Mouse (Mus musculus): ENCODE data around the gene Supt20. TPM values are rescaled to one million over a fixed set of nuclear protein-coding genes. Genes with fewer than 3 reads are reported as not detected.

The Supt20 gene
- polyA plus RNA-seq, 2 experiments, result 110 to 146 TPM

DNA sequence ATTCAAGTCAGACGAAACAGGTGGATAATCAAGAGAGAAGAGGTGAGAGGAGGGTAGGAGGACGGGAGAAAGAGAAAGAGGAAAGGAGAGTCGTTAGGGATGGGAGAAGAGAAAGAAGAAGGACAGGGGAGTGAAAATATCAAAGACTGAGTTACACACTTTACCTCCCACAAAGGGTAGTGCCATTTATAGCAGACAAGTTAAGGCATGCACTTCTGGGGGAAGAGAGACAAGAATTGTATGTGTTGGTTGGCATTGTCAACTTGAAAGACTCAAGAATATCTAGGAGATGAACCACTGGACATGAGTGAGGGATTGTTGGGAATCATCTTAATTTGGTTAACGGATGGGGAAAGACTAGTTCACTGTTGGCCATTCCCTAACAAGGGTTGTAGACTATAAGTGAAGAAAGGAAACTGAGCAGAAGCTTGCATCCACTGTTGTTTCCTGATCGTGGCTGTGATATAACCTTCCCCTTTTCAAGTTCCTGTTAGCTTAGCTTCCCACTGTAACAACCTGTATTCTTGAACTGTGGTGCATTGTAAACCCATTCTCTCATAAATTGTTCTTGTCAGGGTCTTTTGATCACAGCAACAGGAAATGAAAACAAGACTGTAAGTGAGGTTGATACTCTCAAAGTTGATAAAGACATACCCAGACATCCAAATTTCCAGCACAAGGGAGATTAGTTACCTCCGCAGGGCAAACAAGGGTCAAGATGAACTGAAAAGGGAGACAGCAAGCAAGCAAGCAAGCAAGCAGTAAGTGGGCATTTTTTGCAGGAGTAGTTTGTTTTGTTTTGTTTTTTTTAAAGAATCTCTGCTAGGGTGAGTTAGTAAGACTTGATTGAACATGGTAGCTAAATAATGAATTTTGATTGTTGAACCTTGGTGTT lies 11.1 kb upstream of the Supt20 start:
- DNase-seq (ENCODE audit: low spot score) (no peak), ATAC-seq (ENCODE audit: low FRiP score, low read depth) (no peak)
- H3K4me2 ChIP-seq (replicated peaks; ENCODE audit: low read depth, low read length, severe bottlenecking), result no peak overlapping the region
- H3K4me1 ChIP-seq (ENCODE audit: control insufficient read depth, insufficient read depth, low read length), result no peaks in the 10 kb centered on the region
- no peak overlapping the region for H3K27ac ChIP-seq (replicated peaks; ENCODE audit: low read depth, low read length)
- no peaks in the 10 kb centered on the region for H3K27me3 ChIP-seq (ENCODE audit: control insufficient read depth, insufficient read depth, low read length)
- TF ChIP-seq POLR2A (IDR thresholded peaks at IDR 0.05; ENCODE audit: borderline replicate concordance, extremely low read depth, insufficient read depth, insufficient read length), result no peak
- H3K9me3 ChIP-seq (ENCODE audit: control insufficient read depth, low read length), result no peaks in the 10 kb centered on the region
- no peaks in the 10 kb centered on the region for H3K36me3 ChIP-seq (ENCODE audit: control insufficient read depth, insufficient read depth, low read length)
- 67% methylated on average over 6 of the region's 6 CpGs for WGBS
- H3K9ac ChIP-seq (ENCODE audit: low read depth, low read length, severe bottlenecking), result no peak overlapping the region
- H3K4me3 ChIP-seq (replicated peaks; ENCODE audit: low read length), result no peak overlapping the region

DNA sequence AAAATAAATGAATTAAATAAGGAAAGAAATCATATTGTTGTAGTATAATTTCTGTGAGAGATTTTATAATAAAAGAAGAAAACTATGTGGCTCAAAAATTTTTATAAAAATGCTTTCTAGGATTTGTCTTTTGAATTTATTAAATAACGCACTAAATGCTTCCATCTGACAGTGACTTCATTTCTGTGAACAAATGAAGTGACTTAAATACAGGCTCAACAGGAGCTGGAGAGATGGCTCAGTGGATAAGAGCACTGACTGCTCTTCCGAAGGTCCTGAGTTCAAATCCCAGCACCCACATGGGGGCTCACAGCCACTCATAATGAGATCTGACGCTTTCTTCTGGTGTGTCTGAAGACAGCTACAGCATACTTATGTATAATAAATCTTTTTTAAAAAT lies 7.4 kb upstream of the Supt20 start:
- Histone ChIP-seq H3K4me2 (replicated peaks; ENCODE audit: low read depth, low read length, severe bottlenecking) (no peak overlapping the region), H3K9ac (ENCODE audit: low read depth, low read length, severe bottlenecking) (no peak overlapping the region), H3K4me1 (ENCODE audit: control insufficient read depth, insufficient read depth, low read length) (no peaks in the 10 kb centered on the region), H3K36me3 (ENCODE audit: control insufficient read depth, insufficient read depth, low read length) (no peaks in the 10 kb centered on the region), H3K27ac (replicated peaks; ENCODE audit: low read depth, low read length) (no peak overlapping the region), H3K4me3 (replicated peaks; ENCODE audit: low read length) (no peak overlapping the region), H3K9me3 (ENCODE audit: control insufficient read depth, low read length) (no peaks in the 10 kb centered on the region), H3K27me3 (ENCODE audit: control insufficient read depth, insufficient read depth, low read length) (no peaks in the 10 kb centered on the region)
- WGBS, result 90% methylated on average over 3 of the region's 3 CpGs
- no peak for ATAC-seq (ENCODE audit: low FRiP score, low read depth)
- no peak for TF ChIP-seq POLR2A (IDR thresholded peaks at IDR 0.05; ENCODE audit: borderline replicate concordance, extremely low read depth, insufficient read depth, insufficient read length)
- no peak for DNase-seq (ENCODE audit: low spot score)

DNA sequence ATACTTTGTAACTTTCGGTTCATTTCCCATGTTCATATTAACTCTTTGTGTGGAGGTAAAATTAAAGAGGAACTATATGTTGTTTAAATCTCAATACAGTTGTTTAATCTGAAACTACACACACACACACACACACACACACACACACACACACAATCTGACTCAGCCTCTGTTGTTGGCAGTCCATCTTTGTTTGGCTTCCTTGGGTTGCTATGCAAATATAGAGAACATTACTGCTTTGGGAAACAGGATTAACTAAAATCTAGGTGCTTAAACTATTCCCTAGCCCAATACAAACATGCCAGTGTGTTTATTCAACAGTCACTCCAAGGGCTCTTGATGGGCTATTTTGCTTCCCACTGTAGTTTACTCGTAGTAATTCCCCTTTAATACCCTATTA lies 5.4 kb upstream of the Supt20 start:
- 43% methylated on average over 2 of the region's 2 CpGs for WGBS
- Histone ChIP-seq H3K4me1 (ENCODE audit: control insufficient read depth, insufficient read depth, low read length) (0 out of 2 replicates have a peak, but pooled peaks cover 3% of the 10 kb centered on the region), H3K4me3 (replicated peaks; ENCODE audit: low read length) (no peak overlapping the region), H3K27me3 (ENCODE audit: control insufficient read depth, insufficient read depth, low read length) (no peaks in the 10 kb centered on the region), H3K4me2 (replicated peaks; ENCODE audit: low read depth, low read length, severe bottlenecking) (no peak overlapping the region), H3K27ac (replicated peaks; ENCODE audit: low read depth, low read length) (no peak overlapping the region), H3K9me3 (ENCODE audit: control insufficient read depth, low read length) (no peaks in the 10 kb centered on the region), H3K36me3 (ENCODE audit: control insufficient read depth, insufficient read depth, low read length) (no peaks in the 10 kb centered on the region), H3K9ac (ENCODE audit: low read depth, low read length, severe bottlenecking) (no peak overlapping the region)
- ATAC-seq (ENCODE audit: low FRiP score, low read depth) (no peak), DNase-seq (ENCODE audit: low spot score) (no peak)
- TF ChIP-seq POLR2A (IDR thresholded peaks at IDR 0.05; ENCODE audit: borderline replicate concordance, extremely low read depth, insufficient read depth, insufficient read length), result no peak

DNA sequence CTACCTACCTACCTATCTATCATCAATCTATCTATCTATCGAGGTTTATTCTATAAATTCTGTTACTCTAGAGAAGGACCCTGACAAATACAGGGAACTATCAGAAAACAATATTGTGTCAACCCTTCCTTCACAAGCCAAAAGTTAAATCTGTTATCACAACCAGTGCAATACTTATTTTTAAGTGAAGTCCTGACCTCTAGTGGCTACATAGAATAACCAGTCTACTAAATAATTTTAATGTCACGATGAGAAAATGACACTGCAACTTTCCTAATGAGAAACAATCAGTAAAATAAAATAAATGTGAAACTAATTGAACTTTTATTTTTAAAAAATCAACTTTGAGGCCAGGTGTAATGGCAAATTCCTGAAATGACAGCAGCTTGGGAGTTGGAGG lies 3.5 kb upstream of the Supt20 start:
- 48% methylated on average over 2 of the region's 2 CpGs for WGBS
- 0 out of 2 replicates have a peak, but pooled peaks cover 3% of the 10 kb centered on the region for H3K4me1 ChIP-seq (ENCODE audit: control insufficient read depth, insufficient read depth, low read length)
- no peak overlapping the region for H3K4me3 ChIP-seq (replicated peaks; ENCODE audit: low read length)
- no peaks in the 10 kb centered on the region for H3K36me3 ChIP-seq (ENCODE audit: control insufficient read depth, insufficient read depth, low read length)
- H3K27ac ChIP-seq (replicated peaks; ENCODE audit: low read depth, low read length), result no peak overlapping the region
- H3K4me2 ChIP-seq (replicated peaks; ENCODE audit: low read depth, low read length, severe bottlenecking), result no peak overlapping the region
- H3K9me3 ChIP-seq (ENCODE audit: control insufficient read depth, low read length), result no peaks in the 10 kb centered on the region
- no peak for TF ChIP-seq POLR2A (IDR thresholded peaks at IDR 0.05; ENCODE audit: borderline replicate concordance, extremely low read depth, insufficient read depth, insufficient read length)
- H3K27me3 ChIP-seq (ENCODE audit: control insufficient read depth, insufficient read depth, low read length), result no peaks in the 10 kb centered on the region
- ATAC-seq (ENCODE audit: low FRiP score, low read depth) (no peak), DNase-seq (ENCODE audit: low spot score) (peak; percentile 71)
- no peak overlapping the region for H3K9ac ChIP-seq (ENCODE audit: low read depth, low read length, severe bottlenecking)

DNA sequence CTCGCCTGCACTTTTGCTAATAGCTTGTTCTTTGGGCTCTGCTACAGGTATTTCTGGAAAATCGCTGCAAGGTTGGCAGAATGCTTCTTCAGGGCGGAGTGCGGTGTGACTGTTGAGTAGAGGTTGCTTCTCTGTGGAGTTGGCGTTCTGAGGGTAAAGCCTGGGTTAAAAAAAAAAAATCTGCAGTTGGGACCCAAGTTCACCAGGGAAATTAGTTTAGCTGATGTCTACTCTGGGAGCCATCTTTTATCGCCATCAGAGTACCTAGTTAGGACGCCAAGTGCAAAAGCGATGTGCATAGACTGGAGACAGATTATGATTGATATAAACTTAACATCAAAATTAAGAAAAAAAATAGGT lies 429 bp downstream of the Supt20 start:
- Histone ChIP-seq H3K9me3 (ENCODE audit: control insufficient read depth, low read length) (no peaks in the 10 kb centered on the region), H3K4me1 (ENCODE audit: control insufficient read depth, insufficient read depth, low read length) (peaks cover 9% of the 10 kb centered on the region; the same call in 1 of the 2 replicates), H3K9ac (ENCODE audit: low read depth, low read length, severe bottlenecking) (peak overlapping the region; percentile 69), H3K27me3 (ENCODE audit: control insufficient read depth, insufficient read depth, low read length) (no peaks in the 10 kb centered on the region), H3K27ac (replicated peaks; ENCODE audit: low read depth, low read length) (peak overlapping the region; percentile 90), H3K4me2 (replicated peaks; ENCODE audit: low read depth, low read length, severe bottlenecking) (peak overlapping the region; percentile 44), H3K4me3 (replicated peaks; ENCODE audit: low read length) (peak overlapping the region; percentile 72), H3K36me3 (ENCODE audit: control insufficient read depth, insufficient read depth, low read length) (peaks cover 30% of the 10 kb centered on the region)
- WGBS, result 0% methylated on average over 8 of the region's 8 CpGs
- DNase-seq (ENCODE audit: low spot score), result peak; percentile 38
- 0 out of 2 replicates have a peak, but pooled peaks have one; percentile 0 for ATAC-seq (ENCODE audit: low FRiP score, low read depth)
- no peak for TF ChIP-seq POLR2A (IDR thresholded peaks at IDR 0.05; ENCODE audit: borderline replicate concordance, extremely low read depth, insufficient read depth, insufficient read length)

Measured in limb, embryonic 14.5 days (tissue).